Mouse (Mus musculus): Measurements from ENCODE around the gene Psen1. TPM values are rescaled to one million over a fixed set of nuclear protein-coding genes. Genes with fewer than 3 reads are reported as not detected.

Psen1 gene
- polyA plus RNA-seq, 1 experiment: 31.3 TPM

DNA sequence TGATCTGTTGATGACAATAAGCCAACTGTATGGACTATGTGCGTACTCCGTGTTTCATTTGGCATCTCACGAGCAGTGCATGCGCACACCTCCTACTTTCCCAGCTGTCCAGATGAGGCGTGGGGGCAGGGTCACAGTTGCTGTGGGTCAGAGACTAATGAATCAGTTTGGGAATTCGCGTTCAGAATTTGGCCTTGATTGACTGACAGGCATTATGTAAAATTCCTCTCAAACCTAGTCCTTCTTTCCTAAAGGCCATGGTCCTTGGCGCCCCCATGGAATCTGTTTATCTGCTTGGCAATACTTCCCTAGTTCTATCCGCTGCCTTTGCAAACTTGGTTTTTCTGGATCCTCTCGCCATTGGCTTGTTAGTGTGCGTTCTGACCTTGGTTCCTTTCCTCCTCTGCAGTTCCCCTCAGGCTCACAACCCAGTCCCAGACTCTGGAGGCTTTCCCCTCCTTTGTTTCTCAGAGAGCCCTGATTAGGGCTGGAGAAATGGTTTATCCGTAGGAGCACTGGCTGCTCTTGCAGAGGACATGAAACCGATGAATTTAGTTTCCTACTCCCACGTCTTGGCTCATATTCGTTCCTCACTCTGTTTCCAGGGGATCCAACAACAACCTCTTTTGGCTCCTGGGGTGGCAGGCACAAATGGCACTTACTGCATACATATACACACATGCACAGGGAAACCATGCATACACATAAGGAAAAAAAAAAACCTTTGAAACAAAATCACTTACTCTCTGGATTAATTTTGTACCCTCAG is 28.6 kb downstream of the Psen1 start:
- no peak overlapping the region for H3K27ac ChIP-seq (ENCODE audit: control insufficient read depth, insufficient read depth, low read length)
- H3K36me3 ChIP-seq (ENCODE audit: control insufficient read depth, insufficient read depth, low read length): peaks cover 72% of the 10 kb centered on the region
- H3K4me3 ChIP-seq (ENCODE audit: control insufficient read depth, insufficient read depth, low read length): no peak overlapping the region
- no peaks in the 10 kb centered on the region for H3K4me1 ChIP-seq (replicated peaks; ENCODE audit: control insufficient read depth, insufficient read depth, low read length)
- H3K27me3 ChIP-seq (ENCODE audit: control insufficient read depth, insufficient read depth, low read length): no peaks in the 10 kb centered on the region
- 95% methylated on average over 15 of the region's 15 CpGs for WGBS
- TF ChIP-seq POLR2A (IDR thresholded peaks at IDR 0.05; ENCODE audit: control insufficient read depth, extremely low read depth, insufficient read depth, low read length, poor library complexity): no peak
- no peak for TF ChIP-seq CTCF (IDR thresholded peaks at IDR 0.05; ENCODE audit: borderline replicate concordance, control insufficient read depth, extremely low read depth, insufficient read depth, low read length, poor library complexity)
- no peak for DNase-seq

DNA sequence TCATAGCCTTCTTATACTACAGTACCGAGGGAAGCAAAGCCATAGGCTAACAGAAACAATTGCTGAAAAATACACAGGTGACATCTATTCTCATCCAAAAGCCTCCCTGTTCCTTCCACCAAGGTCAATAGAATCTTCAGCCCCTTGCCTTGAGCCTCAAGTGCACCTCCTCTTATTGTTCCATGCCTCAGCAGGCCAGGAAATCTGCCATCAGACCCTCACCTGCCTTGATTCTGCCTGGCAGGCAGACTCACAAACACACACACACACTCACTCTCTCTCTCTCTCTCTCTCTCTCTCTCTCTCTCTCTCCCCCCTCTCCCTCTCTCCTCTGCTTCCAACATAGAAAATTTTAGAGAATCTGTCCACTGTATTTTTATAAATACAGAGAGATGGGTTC is 31.5 kb downstream of the Psen1 start:
- WGBS: 93% methylated on average over 1 of the region's 1 CpGs
- Histone ChIP-seq H3K4me3 (ENCODE audit: control insufficient read depth, insufficient read depth, low read length) (no peak overlapping the region), H3K36me3 (ENCODE audit: control insufficient read depth, insufficient read depth, low read length) (peaks cover 68% of the 10 kb centered on the region), H3K27me3 (ENCODE audit: control insufficient read depth, insufficient read depth, low read length) (no peaks in the 10 kb centered on the region; the same call in 1 of the 2 replicates), H3K27ac (ENCODE audit: control insufficient read depth, insufficient read depth, low read length) (no peak overlapping the region), H3K4me1 (replicated peaks; ENCODE audit: control insufficient read depth, insufficient read depth, low read length) (no peaks in the 10 kb centered on the region)
- no peak for DNase-seq
- TF ChIP-seq POLR2A (IDR thresholded peaks at IDR 0.05; ENCODE audit: control insufficient read depth, extremely low read depth, insufficient read depth, low read length, poor library complexity): no peak

DNA sequence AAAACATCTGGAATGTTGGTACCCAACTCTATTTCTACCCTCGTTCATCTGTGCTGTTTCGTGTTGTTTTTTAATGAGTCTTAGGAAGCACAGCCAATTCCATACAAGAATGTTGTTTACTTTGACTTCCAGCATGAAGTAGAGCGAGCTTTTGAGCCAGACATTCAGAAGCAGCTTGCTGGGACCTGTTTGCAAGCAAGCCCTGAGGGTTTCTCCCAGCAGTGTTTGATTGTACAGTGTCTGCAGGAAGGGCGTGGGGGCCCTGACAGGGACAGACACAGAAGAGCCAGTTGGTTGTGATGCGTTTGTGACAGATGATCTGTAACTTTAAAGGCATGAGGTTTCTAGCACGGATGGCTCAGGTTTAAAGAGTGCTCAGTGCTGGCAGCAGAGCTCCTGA is 33.3 kb downstream of the Psen1 start:
- no peaks in the 10 kb centered on the region for H3K4me1 ChIP-seq (replicated peaks; ENCODE audit: control insufficient read depth, insufficient read depth, low read length)
- no peaks in the 10 kb centered on the region; the same call in 1 of the 2 replicates for H3K27me3 ChIP-seq (ENCODE audit: control insufficient read depth, insufficient read depth, low read length)
- TF ChIP-seq POLR2A (IDR thresholded peaks at IDR 0.05; ENCODE audit: control insufficient read depth, extremely low read depth, insufficient read depth, low read length, poor library complexity): no peak
- no peak overlapping the region for H3K4me3 ChIP-seq (ENCODE audit: control insufficient read depth, insufficient read depth, low read length)
- H3K36me3 ChIP-seq (ENCODE audit: control insufficient read depth, insufficient read depth, low read length): peaks cover 67% of the 10 kb centered on the region
- no peak for DNase-seq
- 95% methylated on average over 6 of the region's 6 CpGs for WGBS
- no peak overlapping the region for H3K27ac ChIP-seq (ENCODE audit: control insufficient read depth, insufficient read depth, low read length)

DNA sequence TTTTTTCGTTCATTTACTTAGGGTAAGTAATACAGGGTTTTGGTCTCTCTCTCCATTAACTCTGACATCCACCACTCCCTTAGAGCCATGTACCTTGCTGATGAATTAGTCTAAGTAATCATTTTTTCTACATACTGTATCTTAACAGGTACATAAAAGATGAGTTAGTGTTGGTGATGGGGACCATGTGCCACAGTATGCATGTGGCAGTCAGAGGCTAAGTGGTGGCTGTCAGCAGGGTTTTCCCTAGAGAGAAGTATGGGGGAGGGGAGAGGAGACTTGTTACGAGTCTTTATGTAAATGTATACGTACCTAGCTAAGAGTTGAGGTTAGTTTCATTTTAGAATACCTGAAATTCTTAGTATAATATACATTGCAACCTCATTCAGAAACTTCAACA is 35.1 kb downstream of the Psen1 start:
- no peak overlapping the region for H3K27ac ChIP-seq (ENCODE audit: control insufficient read depth, insufficient read depth, low read length)
- TF ChIP-seq CTCF (IDR thresholded peaks at IDR 0.05; ENCODE audit: borderline replicate concordance, control insufficient read depth, extremely low read depth, insufficient read depth, low read length, poor library complexity) (no peak), POLR2A (IDR thresholded peaks at IDR 0.05; ENCODE audit: control insufficient read depth, extremely low read depth, insufficient read depth, low read length, poor library complexity) (no peak)
- H3K4me3 ChIP-seq (ENCODE audit: control insufficient read depth, insufficient read depth, low read length): no peak overlapping the region
- 97% methylated on average over 3 of the region's 3 CpGs for WGBS
- no peaks in the 10 kb centered on the region; the same call in 1 of the 2 replicates for H3K27me3 ChIP-seq (ENCODE audit: control insufficient read depth, insufficient read depth, low read length)
- no peaks in the 10 kb centered on the region for H3K4me1 ChIP-seq (replicated peaks; ENCODE audit: control insufficient read depth, insufficient read depth, low read length)
- peaks cover 67% of the 10 kb centered on the region for H3K36me3 ChIP-seq (ENCODE audit: control insufficient read depth, insufficient read depth, low read length)
- no peak for DNase-seq

DNA sequence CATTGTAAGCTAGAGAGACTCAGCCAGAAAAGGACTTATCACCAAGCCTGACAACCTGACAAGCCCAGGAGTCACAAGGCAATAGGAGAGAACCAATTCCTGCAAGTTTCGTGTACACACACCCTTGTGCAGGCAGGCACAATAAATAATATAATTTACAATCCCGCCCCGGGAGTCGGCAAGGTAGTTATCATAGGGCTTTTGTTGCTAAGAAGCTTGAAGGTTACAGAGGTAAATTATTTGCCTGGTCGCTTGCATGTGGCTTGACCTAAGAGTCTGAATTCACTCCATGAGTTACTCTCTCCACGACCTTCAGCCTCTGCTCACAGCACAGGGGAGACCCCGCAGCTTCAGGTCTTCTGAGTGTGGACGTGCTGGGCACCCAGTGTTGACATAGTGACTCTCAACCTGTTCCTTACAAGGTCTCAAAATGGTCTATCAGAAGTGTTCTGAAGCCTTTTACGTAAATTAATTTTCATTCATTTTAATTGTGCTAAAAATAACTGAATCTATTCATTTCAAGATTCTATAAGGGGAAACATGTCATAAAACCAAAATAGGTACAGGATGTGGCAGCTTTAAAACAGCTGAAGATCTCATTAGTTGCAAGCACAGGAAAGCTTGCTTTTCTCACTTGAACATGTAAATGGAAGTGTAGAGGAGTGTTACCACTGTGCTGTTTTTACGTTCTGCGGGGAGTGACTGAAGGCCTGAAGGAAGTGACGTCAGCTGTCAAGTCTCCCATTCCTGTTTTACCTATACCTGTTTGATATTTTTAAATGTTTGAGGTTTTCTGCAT is 38.8 kb downstream of the Psen1 start:
- no peak overlapping the region for H3K27ac ChIP-seq (ENCODE audit: control insufficient read depth, insufficient read depth, low read length)
- no peak overlapping the region for H3K4me3 ChIP-seq (ENCODE audit: control insufficient read depth, insufficient read depth, low read length)
- H3K36me3 ChIP-seq (ENCODE audit: control insufficient read depth, insufficient read depth, low read length): peaks cover 77% of the 10 kb centered on the region
- H3K27me3 ChIP-seq (ENCODE audit: control insufficient read depth, insufficient read depth, low read length): no peaks in the 10 kb centered on the region; the same call in 1 of the 2 replicates
- 94% methylated on average over 12 of the region's 12 CpGs for WGBS
- no peaks in the 10 kb centered on the region for H3K4me1 ChIP-seq (replicated peaks; ENCODE audit: control insufficient read depth, insufficient read depth, low read length)
- TF ChIP-seq CTCF (IDR thresholded peaks at IDR 0.05; ENCODE audit: borderline replicate concordance, control insufficient read depth, extremely low read depth, insufficient read depth, low read length, poor library complexity) (no peak), POLR2A (IDR thresholded peaks at IDR 0.05; ENCODE audit: control insufficient read depth, extremely low read depth, insufficient read depth, low read length, poor library complexity) (no peak)
- no peak for DNase-seq

DNA sequence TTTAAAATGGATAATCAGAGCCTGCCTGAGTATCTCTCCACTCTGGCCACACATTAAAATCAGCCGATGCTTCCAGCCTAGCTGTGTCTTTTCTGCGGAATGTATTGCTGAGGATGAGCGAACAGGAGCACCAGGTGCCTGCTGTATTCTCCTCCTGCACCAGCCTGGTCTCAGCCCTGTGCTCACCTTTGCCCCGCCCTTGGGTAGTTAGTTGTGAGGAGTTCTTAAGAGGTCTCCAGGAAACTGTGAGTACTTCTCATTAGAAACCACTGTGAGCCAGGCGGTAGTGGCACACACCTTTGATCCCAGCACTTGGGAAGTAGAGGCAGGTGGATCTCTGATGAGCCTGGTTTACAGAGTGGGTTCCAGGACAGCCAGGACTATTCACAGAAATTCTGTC is 44.3 kb downstream of the Psen1 start:
- Histone ChIP-seq H3K36me3 (ENCODE audit: control insufficient read depth, insufficient read depth, low read length) (peaks cover 76% of the 10 kb centered on the region), H3K27ac (ENCODE audit: control insufficient read depth, insufficient read depth, low read length) (no peak overlapping the region), H3K4me1 (replicated peaks; ENCODE audit: control insufficient read depth, insufficient read depth, low read length) (no peaks in the 10 kb centered on the region), H3K27me3 (ENCODE audit: control insufficient read depth, insufficient read depth, low read length) (no peaks in the 10 kb centered on the region), H3K4me3 (ENCODE audit: control insufficient read depth, insufficient read depth, low read length) (no peak overlapping the region)
- DNase-seq: no peak
- TF ChIP-seq CTCF (IDR thresholded peaks at IDR 0.05; ENCODE audit: borderline replicate concordance, control insufficient read depth, extremely low read depth, insufficient read depth, low read length, poor library complexity): no peak
- no peak for TF ChIP-seq POLR2A (IDR thresholded peaks at IDR 0.05; ENCODE audit: control insufficient read depth, extremely low read depth, insufficient read depth, low read length, poor library complexity)
- 97% methylated on average over 5 of the region's 5 CpGs for WGBS

All from thymus, adult 2 months (tissue).